Comparison of ENCODE assay signal across 8 mouse cellular contexts in the genomic region with DNA sequence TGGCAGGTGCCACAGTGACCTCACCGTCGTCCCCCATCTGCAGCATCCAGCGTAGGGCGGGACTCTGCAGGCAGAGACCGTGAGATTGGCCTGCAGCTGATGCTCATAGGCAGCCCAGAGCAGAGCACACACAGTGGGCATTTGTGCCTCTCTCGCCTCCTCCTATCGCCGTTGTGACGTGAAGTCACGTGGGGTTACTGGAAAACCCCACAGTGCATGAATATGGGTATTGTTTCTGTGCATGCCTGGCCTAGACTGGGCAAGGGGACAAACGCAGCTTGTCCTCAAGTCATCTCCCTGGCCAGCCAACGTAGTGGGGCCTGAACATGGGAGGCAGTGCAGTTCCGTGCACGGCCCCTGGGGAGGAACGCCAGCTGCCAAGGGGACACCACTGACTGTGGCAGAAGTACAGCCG. TPM values are rescaled to one million over a fixed set of nuclear protein-coding genes. Genes with fewer than 3 reads are reported as not detected.
DNase-seq lines count a peak whose midpoint lies in the region; ATAC-seq and TF ChIP-seq lines count a peak whose summit lies in the region.

No protein-coding gene starts in this region.

- DNase-seq in adrenal gland, postnatal 10 days = peak; percentile 63
- DNase-seq in adrenal gland, postnatal 25 days = no peak
- peak; percentile 19 for DNase-seq in hindbrain, embryonic 10.5 days (ENCODE audit: low spot score)
- peak; percentile 44 to 45 for DNase-seq in left cerebral cortex, postnatal 36 days (ENCODE audit: low spot score in 2 of 2)
- DNase-seq in retina, postnatal 7 days (ENCODE audit: low read depth, low spot score) = peak; percentile 49
- DNase-seq in urinary bladder, postnatal 14 days (ENCODE audit: low spot score) = no peak

- intact Hi-C loops in left cerebral cortex, postnatal 36 days (cut with DNase I) = no loop called here

- no peak overlapping the region for H3K4me3 ChIP-seq in E14TG2a.4 (replicated peaks; ENCODE audit: low read length)
- no peak overlapping the region for H3K4me3 ChIP-seq in embryonic facial prominence, embryonic 15.5 days (replicated peaks)
- H3K4me3 ChIP-seq in hindbrain, embryonic 10.5 days = no peak overlapping the region

- peaks cover 100% of the 10 kb centered on the region for H3K36me3 ChIP-seq in E14TG2a.4 (ENCODE audit: insufficient read depth, low read length)
- H3K36me3 ChIP-seq in embryonic facial prominence, embryonic 15.5 days = peaks cover 13% of the 10 kb centered on the region
- peaks cover 9% of the 10 kb centered on the region; the same call in 1 of the 2 replicates for H3K36me3 ChIP-seq in hindbrain, embryonic 10.5 days

- H3K27ac ChIP-seq in embryonic facial prominence, embryonic 15.5 days (replicated peaks) = peak overlapping the region; percentile 75
- H3K27ac ChIP-seq in hindbrain, embryonic 10.5 days = peak overlapping the region; percentile 46; the same call in 1 of the 2 replicates

- 0 out of 2 replicates have a peak, but pooled peaks have one; percentile 4 for TF ChIP-seq CTCF in E14TG2a.4 (conservative IDR thresholded peaks at IDR 0.05; ENCODE audit: low read length)

- ATAC-seq in embryonic facial prominence, embryonic 15.5 days (ENCODE audit: insufficient number of reproducible peaks, low FRiP score, low TSS enrichment, low read depth) = peak; percentile 72

- no peaks in the 10 kb centered on the region for H3K27me3 ChIP-seq in E14TG2a.4 (ENCODE audit: insufficient read depth, low read length)
- no peaks in the 10 kb centered on the region for H3K27me3 ChIP-seq in embryonic facial prominence, embryonic 15.5 days
- no peaks in the 10 kb centered on the region for H3K27me3 ChIP-seq in hindbrain, embryonic 10.5 days (ENCODE audit: insufficient read depth, poor library complexity, severe bottlenecking)

- H3K4me1 ChIP-seq in E14TG2a.4 (replicated peaks; ENCODE audit: low read depth, low read length) = peaks cover 96% of the 10 kb centered on the region
- peaks cover 40% of the 10 kb centered on the region for H3K4me1 ChIP-seq in embryonic facial prominence, embryonic 15.5 days
- H3K4me1 ChIP-seq in hindbrain, embryonic 10.5 days (replicated peaks) = peaks cover 20% of the 10 kb centered on the region

- H3K9ac ChIP-seq in embryonic facial prominence, embryonic 15.5 days = no peak overlapping the region

- H3K9me3 ChIP-seq in E14TG2a.4 (ENCODE audit: low read length) = no peaks in the 10 kb centered on the region
- H3K9me3 ChIP-seq in embryonic facial prominence, embryonic 15.5 days (replicated peaks) = no peaks in the 10 kb centered on the region
- no peaks in the 10 kb centered on the region for H3K9me3 ChIP-seq in hindbrain, embryonic 10.5 days

- WGBS in embryonic facial prominence, embryonic 15.5 days = 57% methylated on average over 16 of the region's 16 CpGs
- WGBS in hindbrain, embryonic 10.5 days = 73% methylated on average over 16 of the region's 16 CpGs

- no peak overlapping the region for H3K4me2 ChIP-seq in embryonic facial prominence, embryonic 15.5 days (replicated peaks)

RNA-seq across cellular contexts. Expression of a gene that starts 27.3 kb away (rescaled TPM):
- total RNA-seq in adrenal gland, postnatal 10 days (2021) = 100 to 1,000 TPM; 120 TPM
- 113 and 128 TPM in 2 replicates for total RNA-seq in adrenal gland, postnatal 25 days (2021)
- polyA plus RNA-seq in embryonic facial prominence, embryonic 15.5 days (2015; fragmentation: Nextera tagmentation; extraction: Ambion mirVana) = 366 and 382 TPM in 2 replicates
- polyA plus RNA-seq in hindbrain, embryonic 10.5 days (2016; fragmentation: Nextera tagmentation; extraction: Ambion mirVana) = 35.9 and 39.9 TPM in 2 replicates
- 10 to 100 TPM; 42.0 to 54.3 TPM for total RNA-seq in left cerebral cortex, postnatal 36 days (2021)

Comparison
In these comparisons a context has a peak if more than half of its experiments do, and no peak if none do; other contexts are left out.
1. DNase-seq: peak in adrenal gland, postnatal 10 days (single experiment), hindbrain, embryonic 10.5 days (single experiment), left cerebral cortex, postnatal 36 days (2 of 2) and retina, postnatal 7 days (single experiment); none in adrenal gland, postnatal 25 days (single experiment) and urinary bladder, postnatal 14 days (single experiment).